Mouse (Mus musculus): ENCODE results near the gene Zfp706. TPM values are rescaled to one million over a fixed set of nuclear protein-coding genes. Genes with fewer than 3 reads are reported as not detected.
A peak's percentile ranks its signal among the peaks of the same experiment; 100 is the strongest.

The Zfp706 gene
- polyA plus RNA-seq (2015; fragmentation: Nextera tagmentation; extraction: Ambion mirVana): 437 and 479 TPM in 2 replicates

DNA sequence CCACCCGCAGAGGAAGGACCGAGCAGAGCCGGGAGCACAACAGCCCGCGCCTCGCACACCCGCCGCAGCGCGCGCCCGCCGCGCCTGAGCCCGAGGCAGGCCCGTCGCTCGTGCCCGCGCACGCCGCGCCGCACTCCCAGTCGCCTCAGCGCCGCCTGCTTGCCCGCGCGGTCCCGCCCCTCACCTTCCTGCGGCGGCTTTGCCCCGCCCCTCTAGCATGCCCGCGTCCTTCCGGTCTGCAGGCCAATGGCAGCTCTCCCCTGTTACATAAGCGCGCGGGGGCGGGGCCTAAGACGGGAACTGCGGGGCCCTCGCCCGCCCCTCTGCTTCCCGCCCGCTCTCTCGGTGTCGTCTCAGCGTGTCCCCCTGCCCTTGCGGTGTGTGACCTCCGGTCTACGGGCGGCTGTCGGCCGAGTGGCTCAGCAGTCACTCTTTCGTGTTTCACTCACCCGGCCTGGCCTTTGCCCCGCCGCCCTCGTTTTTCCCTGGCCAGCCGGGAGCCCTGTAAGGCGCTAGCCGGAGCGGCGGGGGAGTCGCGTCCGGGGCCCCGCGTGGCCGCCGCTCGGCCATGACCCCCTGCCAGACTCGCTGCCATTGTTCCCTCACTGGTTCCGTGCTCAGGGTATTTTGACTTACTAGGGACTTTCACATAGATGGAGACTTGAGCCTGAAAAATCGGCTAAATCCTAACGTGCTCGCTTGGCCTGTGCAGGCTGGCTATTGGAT lies at the start of gene Zfp706:
Zfp706 (minus strand) TSS at position 541 of the 726 bp plus-strand sequence.
- Histone ChIP-seq H3K27ac (peak within 1 kb of the TSS; percentile 96), H3K4me1 (replicated peaks) (peaks cover 30% of the 10 kb centered on the region), H3K9ac (replicated peaks) (peak within 1 kb of the TSS; percentile 98), H3K4me2 (replicated peaks) (peak within 1 kb of the TSS; percentile 69), H3K27me3 (no peaks in the 10 kb centered on the region), H3K4me3 (replicated peaks) (peak within 1 kb of the TSS; percentile 95), H3K9me3 (no peaks in the 10 kb centered on the region), H3K36me3 (peaks cover 9% of the 10 kb centered on the region)
- peak; percentile 100 for ATAC-seq
- WGBS: under 1% methylated on average over 79 of the region's 79 CpGs

- Histone ChIP-seq H3K4me1 (replicated peaks) (peaks cover 19% of the 10 kb centered on the region), H3K9ac (replicated peaks) (no peak overlapping the region), H3K9me3 (no peaks in the 10 kb centered on the region), H3K4me3 (replicated peaks) (no peak overlapping the region), H3K4me2 (replicated peaks) (no peak overlapping the region), H3K27ac (no peak overlapping the region), H3K36me3 (no peaks in the 10 kb centered on the region), H3K27me3 (no peaks in the 10 kb centered on the region)
- WGBS: 99% methylated on average over 5 of the region's 5 CpGs
- no peak for ATAC-seq
Measured at GRCm38 (mm10) chr15:37054582-37054981, 47.0 kb upstream of the Zfp706 start.

- Histone ChIP-seq H3K36me3 (no peaks in the 10 kb centered on the region), H3K27me3 (no peaks in the 10 kb centered on the region), H3K4me3 (replicated peaks) (no peak overlapping the region), H3K4me1 (replicated peaks) (peaks cover 19% of the 10 kb centered on the region), H3K4me2 (replicated peaks) (peak overlapping the region; percentile 25; the same call in 1 of the 2 replicates), H3K9ac (replicated peaks) (peak overlapping the region; percentile 5; the same call in 1 of the 2 replicates), H3K27ac (peak overlapping the region; percentile 74), H3K9me3 (no peaks in the 10 kb centered on the region)
- peak; percentile 95 for ATAC-seq
- 44% methylated on average over 8 of the region's 8 CpGs for whole genome bisulfite sequencing
Measured at GRCm38 (mm10) chr15:37053085-37053762, 45.7 kb upstream of the Zfp706 start.

GRCm38 (mm10) chr15:37047403-37047802 lies 39.8 kb upstream of the Zfp706 start:
- 96% methylated on average over 4 of the region's 4 CpGs for WGBS
- Histone ChIP-seq H3K4me2 (replicated peaks) (no peak overlapping the region), H3K27me3 (no peaks in the 10 kb centered on the region), H3K4me1 (replicated peaks) (peaks cover 9% of the 10 kb centered on the region), H3K4me3 (replicated peaks) (no peak overlapping the region), H3K36me3 (no peaks in the 10 kb centered on the region), H3K9ac (replicated peaks) (no peak overlapping the region), H3K27ac (no peak overlapping the region), H3K9me3 (no peaks in the 10 kb centered on the region)
- ATAC-seq: no peak

DNA sequence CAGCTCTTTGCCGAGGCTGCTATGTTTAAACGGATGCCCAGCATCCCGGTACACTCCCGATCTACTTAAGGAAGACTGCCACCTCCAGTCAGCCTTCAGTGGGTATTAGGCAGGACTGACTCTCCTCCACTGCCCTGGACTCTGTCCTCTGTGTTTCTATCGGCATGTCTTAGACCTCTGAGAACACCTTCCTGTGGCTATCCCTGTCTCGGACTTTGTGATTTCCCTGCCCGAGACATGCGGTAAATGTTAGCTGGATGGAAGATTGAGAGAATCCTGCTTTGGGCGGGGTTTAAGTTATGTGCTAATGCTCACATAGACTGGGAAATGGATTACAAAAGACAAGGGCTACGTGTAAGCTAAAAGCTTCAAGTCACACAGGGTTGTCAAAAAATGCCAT lies 39.0 kb upstream of the Zfp706 start:
- H3K36me3 ChIP-seq: no peaks in the 10 kb centered on the region
- 93% methylated on average over 10 of the region's 10 CpGs for WGBS
- H3K4me1 ChIP-seq (replicated peaks): peaks cover 9% of the 10 kb centered on the region
- H3K27me3 ChIP-seq: no peaks in the 10 kb centered on the region
- H3K9me3 ChIP-seq: no peaks in the 10 kb centered on the region
- H3K9ac ChIP-seq (replicated peaks): no peak overlapping the region
- no peak overlapping the region for H3K27ac ChIP-seq
- H3K4me2 ChIP-seq (replicated peaks): no peak overlapping the region
- H3K4me3 ChIP-seq (replicated peaks): no peak overlapping the region
- ATAC-seq: no peak

- H3K27me3 ChIP-seq: no peaks in the 10 kb centered on the region
- 79% methylated on average over 7 of the region's 7 CpGs for WGBS
- H3K4me3 ChIP-seq (replicated peaks): no peak overlapping the region
- no peaks in the 10 kb centered on the region for H3K36me3 ChIP-seq
- H3K4me2 ChIP-seq (replicated peaks): no peak overlapping the region
- H3K27ac ChIP-seq: no peak overlapping the region
- H3K9ac ChIP-seq (replicated peaks): no peak overlapping the region
- ATAC-seq: no peak
- H3K4me1 ChIP-seq (replicated peaks): peaks cover 9% of the 10 kb centered on the region
- H3K9me3 ChIP-seq: no peaks in the 10 kb centered on the region
Measured at GRCm38 (mm10) chr15:37046131-37046530, 38.6 kb upstream of the Zfp706 start.

DNA sequence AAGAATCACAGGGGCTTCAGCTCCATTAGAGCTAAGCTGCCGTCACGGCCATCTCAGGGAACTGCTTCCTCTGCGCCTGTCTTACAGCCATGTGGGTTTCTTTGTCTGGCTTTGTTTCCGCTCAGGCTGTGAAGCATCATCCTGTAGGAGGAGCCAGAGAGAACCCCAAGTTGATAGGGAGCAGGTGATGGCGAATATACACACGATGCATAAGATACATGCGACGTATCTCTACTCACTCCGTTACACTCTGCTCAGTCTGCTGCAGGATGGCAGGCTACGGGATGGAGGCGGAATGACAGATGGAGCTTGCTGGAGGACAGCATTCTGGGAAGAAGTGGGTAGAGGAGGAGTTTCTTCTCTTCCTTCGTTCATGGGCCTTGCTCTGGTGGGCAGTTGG lies 37.9 kb upstream of the Zfp706 start:
- Histone ChIP-seq H3K4me3 (replicated peaks) (no peak overlapping the region), H3K4me1 (replicated peaks) (peaks cover 9% of the 10 kb centered on the region), H3K9ac (replicated peaks) (no peak overlapping the region), H3K36me3 (no peaks in the 10 kb centered on the region), H3K9me3 (no peaks in the 10 kb centered on the region), H3K27ac (no peak overlapping the region), H3K27me3 (no peaks in the 10 kb centered on the region), H3K4me2 (replicated peaks) (no peak overlapping the region)
- WGBS: 78% methylated on average over 12 of the region's 12 CpGs
- ATAC-seq: no peak

DNA sequence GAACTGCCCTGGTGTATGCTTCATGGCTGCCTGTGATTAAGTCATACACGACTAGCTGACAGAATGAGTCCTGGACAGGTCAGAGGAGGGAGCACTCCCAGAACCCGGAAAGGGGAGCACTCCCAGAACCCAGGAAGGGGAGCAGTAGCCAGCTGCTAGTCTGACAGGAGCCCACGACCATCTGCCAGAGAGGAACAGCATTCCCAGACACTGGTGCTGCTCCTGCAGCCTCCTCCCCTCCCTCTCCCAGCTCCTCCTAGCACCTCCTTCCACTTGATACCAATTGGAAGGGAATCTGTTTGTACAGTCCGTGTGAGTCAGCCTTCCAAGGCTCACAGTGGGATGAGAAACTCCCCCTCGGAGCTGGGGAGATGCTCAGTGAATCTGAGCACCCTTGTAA lies 35.0 kb upstream of the Zfp706 start:
- H3K4me3 ChIP-seq (replicated peaks): no peak overlapping the region
- H3K27me3 ChIP-seq: no peaks in the 10 kb centered on the region
- 0 out of 2 replicates have a peak overlapping the region, but pooled peaks have one; percentile 9 for H3K27ac ChIP-seq
- peak; percentile 68 for ATAC-seq
- WGBS: 35% methylated on average over 5 of the region's 5 CpGs
- H3K9ac ChIP-seq (replicated peaks): no peak overlapping the region; the same call in 1 of the 2 replicates
- H3K4me1 ChIP-seq (replicated peaks): peaks cover 9% of the 10 kb centered on the region
- no peaks in the 10 kb centered on the region for H3K36me3 ChIP-seq
- no peaks in the 10 kb centered on the region for H3K9me3 ChIP-seq
- no peak overlapping the region for H3K4me2 ChIP-seq (replicated peaks)

DNA sequence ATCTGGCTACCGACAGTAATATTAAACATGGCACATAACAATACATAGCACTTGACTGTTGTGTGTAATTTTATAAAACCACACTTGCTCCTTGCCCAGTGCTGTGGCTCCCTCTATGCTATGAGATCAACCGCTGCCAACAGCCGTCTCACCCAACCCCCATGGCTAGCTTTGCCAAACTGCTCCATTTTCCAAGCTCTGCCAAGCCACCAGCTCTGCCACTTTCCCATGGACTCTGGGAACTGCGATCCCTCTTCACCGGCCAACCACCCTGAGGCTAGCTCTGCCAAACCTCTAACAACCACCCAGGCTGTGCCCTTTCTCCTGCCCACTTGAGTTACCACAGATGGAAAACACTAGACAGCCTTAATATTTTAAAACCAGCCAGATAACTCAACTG lies 33.6 kb upstream of the Zfp706 start:
- WGBS: 96% methylated on average over 5 of the region's 5 CpGs
- Histone ChIP-seq H3K4me3 (replicated peaks) (no peak overlapping the region), H3K27ac (no peak overlapping the region), H3K9ac (replicated peaks) (no peak overlapping the region), H3K9me3 (no peaks in the 10 kb centered on the region), H3K4me2 (replicated peaks) (no peak overlapping the region), H3K4me1 (replicated peaks) (peaks cover 9% of the 10 kb centered on the region), H3K27me3 (no peaks in the 10 kb centered on the region), H3K36me3 (no peaks in the 10 kb centered on the region)
- ATAC-seq: no peak

GRCm38 (mm10) chr15:37038666-37039065 lies 31.1 kb upstream of the Zfp706 start:
- Histone ChIP-seq H3K4me1 (replicated peaks) (peaks cover 9% of the 10 kb centered on the region), H3K4me3 (replicated peaks) (no peak overlapping the region), H3K4me2 (replicated peaks) (no peak overlapping the region), H3K27ac (no peak overlapping the region), H3K9me3 (no peaks in the 10 kb centered on the region), H3K36me3 (no peaks in the 10 kb centered on the region), H3K9ac (replicated peaks) (no peak overlapping the region), H3K27me3 (no peaks in the 10 kb centered on the region)
- ATAC-seq: no peak
- WGBS: 76% methylated on average over 1 of the region's 1 CpGs

DNA sequence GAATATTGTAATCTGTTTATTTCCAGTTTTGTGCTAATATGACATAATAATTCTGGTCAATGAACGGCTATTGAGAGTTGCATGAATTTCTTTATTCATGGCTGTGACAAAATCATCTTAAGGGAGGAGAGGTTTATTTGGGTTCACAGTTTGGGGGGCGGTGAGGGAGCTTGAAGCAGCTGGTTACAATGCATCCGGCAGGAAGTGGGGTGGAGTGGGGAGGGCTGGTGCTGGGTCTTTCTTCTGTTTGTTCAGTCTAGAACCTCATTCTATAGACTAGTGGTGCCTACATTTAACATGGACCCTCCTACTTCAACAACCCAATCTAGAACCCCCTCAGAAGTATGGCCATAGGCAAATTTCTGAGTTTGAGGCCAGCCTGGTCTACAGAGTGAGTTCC lies 30.1 kb upstream of the Zfp706 start:
- WGBS: 92% methylated on average over 3 of the region's 3 CpGs
- Histone ChIP-seq H3K4me3 (replicated peaks) (no peak overlapping the region), H3K27ac (no peak overlapping the region), H3K9me3 (no peaks in the 10 kb centered on the region), H3K27me3 (no peaks in the 10 kb centered on the region), H3K4me1 (replicated peaks) (peaks cover 5% of the 10 kb centered on the region), H3K4me2 (replicated peaks) (no peak overlapping the region), H3K9ac (replicated peaks) (no peak overlapping the region), H3K36me3 (no peaks in the 10 kb centered on the region)
- no peak for ATAC-seq

GRCm38 (mm10) chr15:37036481-37037156 lies 29.0 kb upstream of the Zfp706 start:
- 70% methylated on average over 7 of the region's 7 CpGs for WGBS
- Histone ChIP-seq H3K9ac (replicated peaks) (no peak overlapping the region), H3K4me2 (replicated peaks) (no peak overlapping the region), H3K9me3 (no peaks in the 10 kb centered on the region), H3K4me1 (replicated peaks) (no peaks in the 10 kb centered on the region; the same call in 1 of the 2 replicates), H3K4me3 (replicated peaks) (no peak overlapping the region), H3K27me3 (no peaks in the 10 kb centered on the region), H3K27ac (no peak overlapping the region; the same call in 1 of the 2 replicates), H3K36me3 (no peaks in the 10 kb centered on the region)
- ATAC-seq: no peak

Measured in midbrain, embryonic 13.5 days (tissue).